In genomic region chr16:17956052-17956638, GRCm38 (mm10) we compare ENCODE assay signal across 19 mouse cellular contexts. TPM values are rescaled to one million over a fixed set of nuclear protein-coding genes. Genes with fewer than 3 reads are reported as not detected.
DNase-seq lines count a peak whose midpoint lies in the region; TF ChIP-seq lines count a peak whose summit lies in the region.
"Not testable (repeated sequence)": the region's sequence is repeated elsewhere in the genome, so short reads cannot be mapped to it uniquely, and the experiment has no call there.
"Had no signal": no experiment of that assay in that cellular context is flagged by ENCODE, and none has a peak within 500 bp of the region (broad histone marks: within the 10 kb centered on the region; RNA-seq: fewer than 3 reads in every experiment).

No protein-coding gene starts in this region.

- not testable (repeated sequence) for TF ChIP-seq RAD21 in MEL (IDR thresholded peaks at IDR 0.05; ENCODE audit: low read depth, low read length)

- peak overlapping the region; percentile 13; the same call in 1 of the 2 replicates for H3K4me3 ChIP-seq in E14TG2a.4 (replicated peaks; ENCODE audit: low read length)
- peak overlapping the region; percentile 64 to 98 for H3K4me3 ChIP-seq in MEL (ENCODE audit: control insufficient read depth in 1 of 2, insufficient read depth in 1 of 2, low read depth in 2 of 2, low read length in 2 of 2)

- TF ChIP-seq EP300 in MEL (IDR thresholded peaks at IDR 0.05; ENCODE audit: low read depth in 1 of 2, low read length in 2 of 2) = not testable (repeated sequence)

- H3K27me3 ChIP-seq in E14TG2a.4 (ENCODE audit: insufficient read depth, low read length); MEL (ENCODE audit: control insufficient read depth in 1 of 2, insufficient read depth in 2 of 2, low read length in 2 of 2): not testable (repeated sequence)

- H3K79me2 ChIP-seq in MEL (ENCODE audit: control insufficient read depth, insufficient read depth, low read length, poor library complexity) = not testable (repeated sequence)

- H3K27ac ChIP-seq in MEL (ENCODE audit: control insufficient read depth, low read depth, low read length) = peak overlapping the region; percentile 86

- peak overlapping the region; percentile 67 for H3K9ac ChIP-seq in MEL (ENCODE audit: control insufficient read depth, low read depth, low read length, poor library complexity, severe bottlenecking)

- H3K4me1 ChIP-seq in E14TG2a.4 (replicated peaks; ENCODE audit: low read depth, low read length); MEL (ENCODE audit: control insufficient read depth in 1 of 2, insufficient read depth in 2 of 2, low read length in 2 of 2): not testable (repeated sequence)

- DNase-seq in MEL (ENCODE audit: low read depth, low spot score) = peak; percentile 84

- not testable (repeated sequence) for TF ChIP-seq CTCF in E14TG2a.4 (conservative IDR thresholded peaks at IDR 0.05; ENCODE audit: low read length)
- peak in 1 of 3 experiments; percentile 26; a peak in 2 of 6 replicates for TF ChIP-seq CTCF in MEL (IDR thresholded peaks at IDR 0.05 in 2 of 3, conservative IDR thresholded peaks at IDR 0.05 in 1 of 3; ENCODE audit: control insufficient read depth in 1 of 3, insufficient read depth in 1 of 3, low read depth in 2 of 3, low read length in 3 of 3, poor library complexity in 1 of 3, severe bottlenecking in 1 of 3)

- peak in 1 of 2 experiments; percentile 47; a peak in 1 of 4 replicates for TF ChIP-seq POLR2A in MEL (IDR thresholded peaks at IDR 0.05; ENCODE audit: control insufficient read depth in 1 of 2, insufficient read depth in 1 of 2, low read depth in 1 of 2, low read length in 2 of 2, poor library complexity in 1 of 2)

- H3K36me3 ChIP-seq in E14TG2a.4 (ENCODE audit: insufficient read depth, low read length); MEL (ENCODE audit: control insufficient read depth in 1 of 2, insufficient read depth in 2 of 2, low read length in 2 of 2): not testable (repeated sequence)

- H3K9me3 ChIP-seq in E14TG2a.4 (ENCODE audit: low read length) = peaks cover 58% of the 10 kb centered on the region
- H3K9me3 ChIP-seq in MEL (replicated peaks; ENCODE audit: insufficient read depth, low read length) = not testable (repeated sequence)

TF ChIP-seq in MEL, 35 proteins besides CTCF, POLR2A, EP300 and RAD21:
- TF ChIP-seq NELFE (IDR thresholded peaks at IDR 0.05; ENCODE audit: low read depth, low read length) = peak; percentile 28; the same call in 1 of the 2 replicates
- peak; percentile 56; the same call in 1 of the 2 replicates for TF ChIP-seq SIN3A (IDR thresholded peaks at IDR 0.05; ENCODE audit: low read length)
- peak; percentile 69; the same call in 1 of the 2 replicates for TF ChIP-seq HCFC1 (IDR thresholded peaks at IDR 0.05; ENCODE audit: low read depth, low read length)
- TF ChIP-seq CHD2 (IDR thresholded peaks at IDR 0.05; ENCODE audit: low read length) = peak; percentile 47
- TF ChIP-seq NRF1 (IDR thresholded peaks at IDR 0.05; ENCODE audit: insufficient read depth, low read depth, low read length, poor library complexity, severe bottlenecking) = peak; percentile 66
- peak; percentile 63; the same call in 1 of the 2 replicates for TF ChIP-seq ELF1 (IDR thresholded peaks at IDR 0.05; ENCODE audit: low read depth, low read length)

RNA-seq across cellular contexts. Expression of gene Vpreb2, which starts 24.1 kb away (rescaled TPM):
- not detected in 2 replicates for total RNA-seq in MEL (2012; rRNA removed)
- polyA plus RNA-seq in MEL (2012; ENCODE audit: insufficient read depth in 1 of 2, insufficient read length in 2 of 2, low read depth in 1 of 2, low replicate concordance in 2 of 2, missing spikeins in 1 of 2) = not detected
- total RNA-seq: adrenal gland, adult 2 months; adrenal gland, postnatal 14 days; adrenal gland, postnatal 25 days; adrenal gland, postnatal 36 days; adrenal gland, postnatal 4 days; CH12.LX; ES-E14; G1E had no signal
- polyA plus RNA-seq: activated CD4-positive, CD25-positive, alpha-beta regulatory T cell, adult 4 months; adrenal gland, adult 2 months; brain, embryonic 14.5 days; C2C12; CD4-positive, CD25-positive, alpha-beta regulatory T cell, adult 4 months; cerebellum, adult 2 months; G1E had no signal

RNA-seq across cellular contexts. Expression of gene Slc25a1, which starts 28.1 kb away (rescaled TPM):
- total RNA-seq in MEL (2012; rRNA removed) = 102 and 114 TPM in 2 replicates
- polyA plus RNA-seq in MEL (2012; ENCODE audit: insufficient read depth in 1 of 2, insufficient read length in 2 of 2, low read depth in 1 of 2, low replicate concordance in 2 of 2, missing spikeins in 1 of 2) = 100 to 1,000 TPM in 1 of 2 experiments, not detected in 1; 184 TPM

RNA-seq across cellular contexts. Expression of gene Gsc2, which starts 41.3 kb away (rescaled TPM):
- total RNA-seq in MEL (2012; rRNA removed) = not detected in 2 replicates
- polyA plus RNA-seq in MEL (2012; ENCODE audit: insufficient read depth in 1 of 2, insufficient read length in 2 of 2, low read depth in 1 of 2, low replicate concordance in 2 of 2, missing spikeins in 1 of 2) = not detected
- total RNA-seq: adrenal gland, adult 18-20 months; adrenal gland, adult 2 months; adrenal gland, adult 8-10 months; adrenal gland, postnatal 10 days; adrenal gland, postnatal 14 days; adrenal gland, postnatal 25 days; adrenal gland, postnatal 36 days; adrenal gland, postnatal 4 days; CH12.LX; G1E had no signal
- polyA plus RNA-seq: activated CD4-positive, CD25-positive, alpha-beta regulatory T cell, adult 4 months; adrenal gland, adult 2 months; C2C12; CD4-positive, CD25-positive, alpha-beta regulatory T cell, adult 4 months; cerebellum, adult 2 months; G1E; Patski had no signal

RNA-seq across cellular contexts. Expression of gene Ess2, which starts 45.0 kb away (rescaled TPM):
- total RNA-seq in MEL (2012; rRNA removed) = 18.5 and 21.7 TPM in 2 replicates
- 10 to 100 TPM in 1 of 2 experiments, not detected in 1; 26.8 TPM for polyA plus RNA-seq in MEL (2012; ENCODE audit: insufficient read depth in 1 of 2, insufficient read length in 2 of 2, low read depth in 1 of 2, low replicate concordance in 2 of 2, missing spikeins in 1 of 2)

RNA-seq across cellular contexts. Expression of gene Tssk2, which starts 57.7 kb away (rescaled TPM):
- total RNA-seq in MEL (2012; rRNA removed) = 0.10 TPM in 1 of 2 replicates, not detected in the other
- under 1 TPM in 1 of 2 experiments, not detected in 1; 0.24 TPM for polyA plus RNA-seq in MEL (2012; ENCODE audit: insufficient read depth in 1 of 2, insufficient read length in 2 of 2, low read depth in 1 of 2, low replicate concordance in 2 of 2, missing spikeins in 1 of 2)
- total RNA-seq: adrenal gland, adult 18-20 months; adrenal gland, adult 2 months; adrenal gland, adult 8-10 months; adrenal gland, postnatal 10 days; adrenal gland, postnatal 14 days; adrenal gland, postnatal 25 days; adrenal gland, postnatal 36 days; adrenal gland, postnatal 4 days; CH12.LX; G1E had no signal
- polyA plus RNA-seq: activated CD4-positive, CD25-positive, alpha-beta regulatory T cell, adult 4 months; adrenal gland, adult 2 months; brain, embryonic 14.5 days; CD4-positive, CD25-positive, alpha-beta regulatory T cell, adult 4 months; cerebellum, adult 2 months; G1E had no signal
